Mouse (Mus musculus) kidney, adult 8-10 months (tissue): ENCODE measurements around the gene Slc18a3.

Experiments
- DNase-seq, 2 experiments: peaks; one replicate each; pipeline ENCODE4 v3.0.0; 2022

Slc18a3 gene

DNA sequence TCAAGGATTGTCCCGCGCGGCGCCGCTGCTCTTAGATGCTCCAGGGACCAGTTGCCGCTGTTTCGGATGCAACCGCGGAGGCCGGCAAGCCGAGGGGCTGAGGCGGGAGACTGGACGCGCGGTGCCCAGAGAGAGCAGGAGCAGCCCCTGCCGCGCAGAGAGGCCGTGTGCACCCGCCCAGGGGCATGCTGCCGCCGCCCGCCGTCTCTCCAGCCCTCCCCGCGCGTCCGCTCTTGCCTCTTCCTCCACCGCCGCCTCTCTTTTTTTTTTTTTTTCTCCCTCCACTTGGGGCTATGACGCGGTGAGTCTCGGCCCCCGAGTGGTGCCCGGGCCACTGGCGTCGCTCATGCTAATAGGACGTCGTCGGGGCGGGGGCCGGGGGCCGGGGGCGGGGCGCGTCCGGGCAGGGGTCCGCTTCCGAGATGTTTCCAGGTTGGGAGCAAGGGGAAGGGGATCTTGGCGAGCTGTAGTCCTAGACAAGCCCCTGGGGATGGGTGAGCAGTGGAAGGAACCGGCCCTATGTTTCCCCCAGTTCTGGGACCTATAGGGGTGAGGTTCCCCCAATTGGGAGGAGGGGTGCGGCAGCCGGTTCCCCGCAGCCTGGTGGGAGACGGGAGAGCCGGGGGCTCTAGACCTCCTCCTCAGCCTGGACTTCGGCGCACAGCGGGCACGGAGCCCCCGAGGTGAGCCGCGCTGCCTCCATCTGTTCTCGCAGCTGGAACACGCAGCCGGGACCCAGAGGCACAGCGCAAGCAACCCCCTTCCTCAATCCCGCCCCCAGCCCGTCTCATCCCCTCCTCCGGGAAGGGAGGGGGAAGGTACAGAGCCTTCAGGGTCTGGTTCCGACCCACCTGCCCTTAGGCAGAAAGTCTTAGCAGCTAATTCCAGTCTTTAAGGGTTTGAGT is at the start of gene Slc18a3:
Gene Slc18a3, minus strand, starts transcription at position 250 of the 905 bp plus-strand sequence.
- DNase-seq, result no peak

DNA sequence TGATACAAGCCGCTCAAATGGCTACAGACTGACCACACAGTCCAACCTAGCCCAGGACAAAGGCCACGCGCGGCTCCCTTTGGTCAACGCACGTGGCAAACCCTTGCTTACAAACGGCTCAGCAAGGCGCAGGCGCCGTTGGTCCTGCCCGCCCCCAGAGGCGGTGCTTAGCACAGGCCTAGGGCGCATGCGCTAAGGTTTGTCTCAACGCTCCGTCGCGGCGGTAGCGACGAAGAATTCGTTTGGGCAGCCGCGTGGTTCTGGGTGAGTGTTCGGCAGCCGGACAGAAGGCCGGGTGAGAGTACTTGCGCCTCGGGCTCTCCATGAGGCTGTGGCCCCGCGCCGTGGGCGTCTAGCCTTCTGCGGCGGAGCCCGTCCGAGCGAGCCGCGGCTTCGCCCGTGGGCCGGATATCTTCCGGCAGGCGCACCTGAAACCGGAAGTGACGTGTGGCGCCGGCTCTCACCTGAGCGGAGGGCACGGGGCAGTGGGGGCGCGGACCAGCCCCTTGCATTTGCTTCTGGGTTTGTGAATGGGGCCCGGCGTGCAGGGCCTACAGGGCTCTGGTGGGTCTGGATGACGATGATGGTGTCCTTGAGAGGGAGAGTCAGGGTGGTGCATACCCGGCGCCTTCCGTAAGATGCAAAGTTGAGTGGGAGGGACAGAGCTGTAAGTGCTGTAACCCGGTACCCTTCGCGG is 48.8 kb upstream of the Slc18a3 start, which contains the start of gene Ercc6:
Gene Ercc6, plus strand, starts transcription at position 186 of the 697 bp plus-strand sequence.
- peak; percentile 94 to 96 for DNase-seq

DNA sequence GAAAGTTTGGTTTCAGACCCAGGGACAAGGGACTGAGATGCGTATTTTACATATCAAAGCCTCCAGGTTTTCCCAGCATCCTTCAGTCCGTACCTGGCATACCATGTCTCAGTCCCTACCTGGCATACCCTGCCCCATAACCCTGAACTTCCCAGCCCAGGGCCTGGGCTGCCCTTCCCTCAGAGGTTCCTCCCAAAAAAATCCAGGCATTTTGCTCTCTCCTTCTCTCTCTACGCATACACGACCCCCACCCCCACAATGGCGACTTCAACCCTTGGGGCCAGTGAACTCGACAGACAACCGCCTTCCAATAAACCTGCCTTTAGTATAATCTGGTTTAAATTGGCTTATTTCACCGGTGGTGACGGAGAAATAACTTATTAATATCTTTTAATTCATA is 48.3 kb upstream of the Slc18a3 start:
- DNase-seq, result no peak

GRCm38 (mm10) chr14:32509443-32509961 is 44.9 kb upstream of the Slc18a3 start:
- DNase-seq, result no peak

GRCm38 (mm10) chr14:32508105-32508835 is 43.6 kb upstream of the Slc18a3 start:
- DNase-seq, result no peak

- no peak for DNase-seq
These were observed 42.6 kb upstream of the Slc18a3 start for GRCm38 (mm10) chr14:32507216-32507615.

DNA sequence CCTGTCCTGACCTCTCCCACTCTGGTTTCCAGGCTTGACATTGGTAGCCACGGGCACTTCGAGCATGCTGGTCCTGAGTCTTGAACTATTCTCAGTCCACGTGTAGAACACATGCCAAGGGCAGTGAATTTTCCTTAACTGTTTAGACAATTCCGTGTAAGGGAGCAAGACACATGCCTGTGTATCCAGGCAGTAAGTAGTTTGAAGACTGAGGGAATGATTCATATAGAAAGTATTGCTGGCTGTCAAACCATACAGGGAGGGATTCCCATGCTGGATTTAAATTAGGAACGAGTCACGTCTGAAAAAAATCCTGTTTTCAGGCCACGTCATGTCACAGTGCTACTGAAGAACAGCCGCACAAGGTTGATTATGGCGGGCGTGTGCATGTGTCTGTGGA is 41.7 kb upstream of the Slc18a3 start:
- no peak for DNase-seq

DNA sequence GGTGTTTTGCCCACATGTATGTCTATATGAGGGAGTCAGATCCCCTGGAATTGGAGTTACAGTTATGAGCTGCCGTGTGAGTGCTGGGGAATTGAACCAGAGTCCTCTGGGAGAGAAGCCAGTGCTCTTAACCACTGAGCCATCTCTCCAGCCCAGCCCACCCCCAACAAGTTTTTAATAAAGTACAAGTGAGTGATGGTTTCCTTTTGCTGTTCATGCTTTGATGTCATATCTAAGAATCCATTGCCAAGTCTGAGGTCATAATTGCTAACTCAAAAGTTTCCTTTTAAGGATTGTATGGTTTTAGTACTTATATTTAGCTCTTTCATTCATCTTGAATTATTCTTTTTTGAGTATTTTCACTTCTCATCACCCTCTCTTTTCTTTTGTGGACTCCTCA is 39.2 kb upstream of the Slc18a3 start:
- DNase-seq, result no peak

GRCm38 (mm10) chr14:32502764-32503688 is 38.4 kb upstream of the Slc18a3 start:
- no peak for DNase-seq

DNA sequence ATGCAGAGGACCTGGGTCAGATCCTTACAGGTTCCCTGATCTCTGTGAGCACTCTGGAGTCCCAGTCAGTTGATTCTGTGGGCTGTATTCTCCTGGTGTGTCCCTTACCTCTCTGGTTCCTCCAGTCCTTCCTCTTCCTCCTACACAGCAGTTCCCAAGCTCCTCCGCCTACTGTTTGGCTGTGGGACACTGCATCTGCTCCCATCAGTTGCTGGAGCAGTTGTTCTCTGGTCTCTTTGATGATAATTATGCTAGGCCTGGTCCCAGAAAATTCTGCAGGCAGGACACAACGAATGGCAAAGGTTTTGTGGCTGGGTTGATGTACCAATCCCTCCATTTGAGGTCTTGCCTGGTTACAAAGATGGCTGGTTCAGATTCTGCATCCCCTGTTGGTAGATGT is 36.7 kb upstream of the Slc18a3 start:
- DNase-seq, result no peak

GRCm38 (mm10) chr14:32496115-32496850 is 31.6 kb upstream of the Slc18a3 start:
- no peak for DNase-seq

GRCm38 (mm10) chr14:32492521-32492920 is 27.9 kb upstream of the Slc18a3 start:
- DNase-seq, result no peak

DNA sequence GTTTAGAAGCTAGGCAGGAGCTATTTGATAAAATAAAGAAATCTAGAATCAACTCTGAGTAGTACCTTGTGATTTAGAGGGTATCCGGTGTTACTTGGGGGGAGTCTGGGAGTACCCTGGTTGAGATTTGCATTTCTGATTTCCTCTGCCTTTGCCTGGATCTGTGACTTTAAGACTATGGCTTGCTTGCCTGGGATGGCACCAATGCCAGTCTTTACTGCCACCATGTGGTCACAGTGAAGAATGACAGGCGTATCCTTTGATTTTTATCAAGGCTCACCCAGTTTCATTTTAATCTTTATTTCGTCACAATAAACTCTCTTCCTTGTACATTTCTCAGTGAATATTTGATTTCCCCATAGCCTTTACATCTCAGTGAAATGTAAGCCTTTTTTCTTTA is 17.4 kb upstream of the Slc18a3 start:
- no peak for DNase-seq

DNA sequence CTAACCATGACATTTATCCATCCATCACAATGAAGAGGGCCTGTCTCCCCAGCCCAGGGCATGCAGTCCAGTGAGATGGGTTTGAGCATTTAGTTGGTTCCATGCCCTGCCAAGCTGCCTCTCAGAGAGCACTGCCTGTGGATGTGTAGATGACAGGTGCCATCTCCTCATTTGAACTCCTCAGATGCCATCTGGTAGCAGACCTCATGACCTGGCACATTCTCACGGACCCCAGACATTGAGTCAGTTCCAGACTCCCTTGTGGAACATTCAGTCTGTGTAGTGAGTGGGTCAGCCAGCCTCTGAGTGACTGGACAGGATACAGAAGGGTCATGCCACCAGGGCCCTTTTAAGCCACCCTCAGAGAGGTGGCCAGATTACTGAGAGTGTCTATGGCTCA is 12.9 kb upstream of the Slc18a3 start:
- DNase-seq, result no peak

GRCm38 (mm10) chr14:32476559-32476958 is 11.9 kb upstream of the Slc18a3 start:
- DNase-seq, result no peak

- peak; percentile 24 to 60 for DNase-seq
These were observed 8.3 kb upstream of the Slc18a3 start for GRCm38 (mm10) chr14:32472996-32473395.

- DNase-seq, result peak; percentile 8 to 38
These were observed 3.0 kb upstream of the Slc18a3 start for GRCm38 (mm10) chr14:32467606-32468005.

DNA sequence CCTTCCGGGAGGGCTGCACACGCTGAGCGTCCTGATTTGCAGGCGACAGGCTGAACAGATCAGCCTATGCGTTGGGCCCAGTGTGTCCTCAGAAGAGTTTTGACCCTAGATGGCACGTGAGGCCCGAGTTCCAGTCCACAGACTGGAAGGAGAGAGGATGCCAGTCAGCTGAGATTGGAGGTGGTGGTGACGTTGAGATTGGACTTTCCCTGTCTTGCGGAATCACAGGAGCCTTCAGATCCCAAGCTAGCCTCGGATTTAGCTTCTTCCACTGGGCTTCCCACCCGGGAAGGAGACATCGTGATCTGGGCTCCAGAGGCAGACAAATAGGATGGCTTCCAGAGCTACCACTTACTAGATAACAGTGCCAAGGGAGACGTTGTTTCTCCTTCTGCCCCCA is 1.2 kb upstream of the Slc18a3 start, which contains the start of gene Chat:
Gene Chat, minus strand, starts transcription at position 101 of the 400 bp plus-strand sequence.
- DNase-seq, result no peak

DNA sequence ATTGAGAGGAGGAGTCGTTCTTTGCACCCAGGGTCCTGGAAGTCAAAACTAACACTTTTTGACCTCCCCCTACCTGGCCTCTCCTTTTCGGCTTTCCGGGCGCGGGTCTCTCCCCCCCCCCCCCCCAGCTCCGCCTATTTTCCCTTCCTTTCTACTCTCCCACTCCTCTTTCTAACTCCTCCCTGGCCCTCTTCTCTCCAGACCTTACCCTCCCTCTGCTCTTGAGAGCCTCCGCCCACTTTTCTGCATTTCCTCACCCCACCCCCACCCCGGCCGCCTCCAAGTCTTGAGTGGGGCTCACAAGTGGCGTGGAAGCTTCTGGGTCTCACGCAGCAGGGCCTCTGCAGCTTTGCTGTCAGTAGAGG is 838 bp upstream of the Slc18a3 start:
- no peak for DNase-seq

DNA sequence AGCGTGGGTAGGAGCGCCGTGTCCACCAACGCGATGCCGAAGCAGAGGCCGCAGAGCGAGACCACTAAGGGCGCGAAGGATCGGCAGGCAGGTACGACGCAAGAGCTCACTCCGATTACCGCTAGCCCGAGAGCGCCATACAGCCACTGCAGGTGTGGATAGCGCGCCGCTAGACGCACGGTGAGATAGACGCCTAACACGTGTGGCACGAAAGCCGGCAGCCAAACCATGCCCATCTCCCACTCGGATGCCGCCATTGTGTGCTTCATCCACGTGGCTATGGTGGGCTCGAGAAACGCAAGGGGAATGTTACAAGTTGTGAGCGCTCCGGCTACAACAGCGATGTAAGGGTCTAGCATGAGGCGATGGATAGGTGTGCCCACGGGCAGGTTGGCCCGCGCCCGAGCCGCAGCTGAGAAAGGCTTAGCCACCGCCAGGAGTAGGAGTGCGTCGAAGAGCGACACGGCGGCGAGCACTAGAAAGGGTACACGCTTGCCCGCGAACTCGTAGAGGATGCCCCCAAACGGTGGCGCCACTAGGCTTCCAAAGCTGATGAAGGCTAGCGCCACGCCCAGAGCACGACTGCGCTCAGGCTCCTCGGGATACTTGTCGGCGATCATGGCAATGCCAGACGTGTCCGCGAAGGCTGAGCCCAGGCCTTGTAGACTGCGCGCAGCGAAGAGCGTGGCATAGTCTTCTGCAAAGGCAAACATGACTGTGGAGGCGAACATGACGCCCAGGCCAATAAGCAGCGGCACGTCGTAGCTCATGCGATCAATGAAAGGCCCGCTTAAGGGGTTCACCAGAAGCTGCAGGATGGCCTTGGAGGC is 1.2 kb downstream of the Slc18a3 start:
- no peak for DNase-seq
